Mouse (Mus musculus) T-helper 17 cell (primary cell): ENCODE results near the gene Sap18b.
"Not testable (repeated sequence)": the region's sequence is repeated elsewhere in the genome, so short reads cannot be mapped to it uniquely, and the experiment has no call there.

ENCODE experiments used
- in situ Hi-C, 2 experiments: fragments of 300-600 bp; cut with MboI, MseI; formaldehyde crosslinking; loops; 1 replicate in 1 of 2; 2 replicates in 1 of 2; pipeline ENCODE4 v1.15.1; 2025; ENCODE audit warnings: high pct_unique_total_duplicates in 2 of 2

Sap18b gene

GRCm38 (mm10) chr8:95818211-95818610 lies 6.9 kb upstream of the Sap18b start:
- in situ Hi-C loops, result loop anchor here in 1 of 2 experiments (25.0 kb wide), 1 partner anchor 731 kb away; the partner anchor contains the start of gene Katnb1

- in situ Hi-C loops, result loop anchor here in 1 of 2 experiments (10.0 to 25.0 kb wide), 2 partner anchors 216 to 734 kb away; partner anchors contain the start of gene Katnb1
Observed at GRCm38 (mm10) chr8:95821266-95821665, 3.9 kb upstream of the Sap18b start.

- in situ Hi-C loops, result loop anchor here in 1 of 2 experiments (10.0 to 25.0 kb wide), 2 partner anchors 217 to 735 kb away; partner anchors contain the start of gene Katnb1
Observed at GRCm38 (mm10) chr8:95822096-95822495, 3.0 kb upstream of the Sap18b start.

- in situ Hi-C loops, result loop anchor here in 1 of 2 experiments (10.0 to 25.0 kb wide), 2 partner anchors 218 to 735 kb away; partner anchors contain the start of gene Katnb1
Observed at GRCm38 (mm10) chr8:95822699-95823098, 2.4 kb upstream of the Sap18b start.

- in situ Hi-C loops, result no loop called here
Observed at GRCm38 (mm10) chr8:95830144-95830543, 5.0 kb downstream of the Sap18b start.

GRCm38 (mm10) chr8:95832603-95833434 lies 7.7 kb downstream of the Sap18b start:
- in situ Hi-C loops, result no loop called here

- in situ Hi-C loops, result no loop called here
Observed at GRCm38 (mm10) chr8:95833435-95833984, 8.4 kb downstream of the Sap18b start.

- in situ Hi-C loops, result no loop called here
Observed at GRCm38 (mm10) chr8:95835891-95836290, 10.7 kb downstream of the Sap18b start.

GRCm38 (mm10) chr8:95837266-95837665 lies 12.1 kb downstream of the Sap18b start:
- in situ Hi-C loops, result no loop called here

- in situ Hi-C loops, result no loop called here
Observed at GRCm38 (mm10) chr8:95839289-95839688, 14.1 kb downstream of the Sap18b start.

GRCm38 (mm10) chr8:95841436-95841835 lies 16.3 kb downstream of the Sap18b start:
- in situ Hi-C loops, result no loop called here

- in situ Hi-C loops, result no loop called here
Observed at GRCm38 (mm10) chr8:95843968-95844367, 18.8 kb downstream of the Sap18b start.

- in situ Hi-C loops, result no loop called here
Observed at GRCm38 (mm10) chr8:95845026-95845425, 19.9 kb downstream of the Sap18b start.

- in situ Hi-C loops, result no loop called here
Observed at GRCm38 (mm10) chr8:95848061-95848551, 23.0 kb downstream of the Sap18b start.

- in situ Hi-C loops, result no loop called here
Observed at GRCm38 (mm10) chr8:95848734-95849464, 23.8 kb downstream of the Sap18b start.

GRCm38 (mm10) chr8:95850326-95850725 lies 25.2 kb downstream of the Sap18b start:
- in situ Hi-C loops, result no loop called here

GRCm38 (mm10) chr8:95852290-95852689 lies 27.1 kb downstream of the Sap18b start:
- in situ Hi-C loops, result no loop called here

- in situ Hi-C loops, result no loop called here
Observed at GRCm38 (mm10) chr8:95853102-95853843, 28.1 kb downstream of the Sap18b start, which contains the start of gene Slc38a7. Gene Slc38a7 (minus strand): TSS chr8:95853539.

- in situ Hi-C loops, result no loop called here
Observed at GRCm38 (mm10) chr8:95854174-95854573, 29.0 kb downstream of the Sap18b start.

GRCm38 (mm10) chr8:95863761-95864440 lies 38.8 kb downstream of the Sap18b start:
- in situ Hi-C loops, result not testable (repeated sequence)
